Mouse (Mus musculus): Measurements from ENCODE around the gene Selenow.

GRCm38 (mm10) chr7:15945211-15945610 lies 23.0 kb upstream of the Selenow start:
- TF ChIP-seq CTCF (IDR thresholded peaks at IDR 0.05) (no peak), EP300 (IDR thresholded peaks at IDR 0.05) (no peak)

Measured in lung, postnatal 0 days (tissue).